Mouse (Mus musculus) embryo, embryonic 9.5 days (tissue): ENCODE measurements around the gene Il24.

ENCODE experiments used
- DNase-seq: peaks from one replicate; pipeline ENCODE4 v3.0.0-alpha.2; 2017; ENCODE audit errors: extremely low spot score

Il24 gene

DNA sequence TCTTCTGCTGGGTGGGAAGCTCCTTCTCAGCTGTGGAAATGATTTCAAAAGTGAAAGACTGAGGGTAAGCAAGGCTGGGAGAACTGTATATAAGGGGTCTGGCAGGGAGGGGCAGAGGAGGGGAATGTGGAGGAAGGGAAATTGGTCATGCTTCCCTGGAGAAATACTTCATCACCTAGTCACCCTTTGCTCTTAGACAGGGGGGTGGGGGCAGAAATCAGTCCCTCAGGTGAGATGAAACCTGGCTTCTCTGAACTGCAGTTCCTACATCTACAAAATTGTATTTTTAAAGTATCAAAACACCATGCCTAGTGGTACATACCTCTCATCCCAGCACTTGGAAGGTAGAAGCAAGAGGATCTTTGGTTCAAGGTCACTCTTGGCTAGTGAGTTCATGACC is at the start of gene Il24:
Gene Il24, minus strand, starts transcription at position 101 of the 400 bp plus-strand sequence.
- no peak for DNase-seq

DNA sequence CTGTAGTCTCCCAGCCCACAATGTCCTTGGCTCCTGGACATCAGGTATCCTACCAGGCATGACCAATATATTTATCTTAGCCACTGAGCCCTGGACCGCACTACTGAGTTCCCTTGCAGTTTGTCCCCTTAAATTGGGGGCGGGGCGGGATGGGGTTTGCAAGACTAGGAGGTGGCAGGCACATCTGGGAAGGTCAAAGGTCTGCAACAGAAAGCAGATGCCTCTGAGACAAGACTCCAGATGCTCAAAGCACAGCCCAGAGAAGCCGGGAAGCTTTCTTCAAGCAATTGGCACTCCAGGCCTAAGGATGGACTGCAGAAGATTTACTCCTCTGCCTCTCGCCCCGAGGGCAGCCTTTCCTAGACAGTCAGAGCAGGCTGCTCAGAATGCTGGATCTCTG is 49.1 kb upstream of the Il24 start:
- peak; percentile 70 for DNase-seq

DNA sequence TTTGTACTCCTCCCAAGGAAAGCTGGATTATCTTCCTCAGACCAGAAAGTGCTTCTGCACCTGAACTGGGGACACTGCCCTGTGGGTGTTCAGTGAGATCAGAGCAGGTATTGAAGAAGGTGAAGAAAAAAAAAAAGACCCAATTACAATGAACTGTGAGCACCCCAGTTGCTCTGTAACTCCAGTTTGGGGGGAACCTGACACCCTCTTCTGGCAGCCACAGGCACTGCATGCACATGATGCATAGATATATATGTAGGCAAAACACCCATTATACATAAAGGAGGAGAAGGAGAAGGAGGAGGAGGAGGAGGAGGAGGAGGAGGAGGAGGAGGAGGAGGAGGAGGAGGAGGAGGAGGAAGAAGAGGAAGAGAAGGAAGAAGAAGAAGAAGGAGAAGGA is 39.2 kb upstream of the Il24 start:
- DNase-seq: no peak

DNA sequence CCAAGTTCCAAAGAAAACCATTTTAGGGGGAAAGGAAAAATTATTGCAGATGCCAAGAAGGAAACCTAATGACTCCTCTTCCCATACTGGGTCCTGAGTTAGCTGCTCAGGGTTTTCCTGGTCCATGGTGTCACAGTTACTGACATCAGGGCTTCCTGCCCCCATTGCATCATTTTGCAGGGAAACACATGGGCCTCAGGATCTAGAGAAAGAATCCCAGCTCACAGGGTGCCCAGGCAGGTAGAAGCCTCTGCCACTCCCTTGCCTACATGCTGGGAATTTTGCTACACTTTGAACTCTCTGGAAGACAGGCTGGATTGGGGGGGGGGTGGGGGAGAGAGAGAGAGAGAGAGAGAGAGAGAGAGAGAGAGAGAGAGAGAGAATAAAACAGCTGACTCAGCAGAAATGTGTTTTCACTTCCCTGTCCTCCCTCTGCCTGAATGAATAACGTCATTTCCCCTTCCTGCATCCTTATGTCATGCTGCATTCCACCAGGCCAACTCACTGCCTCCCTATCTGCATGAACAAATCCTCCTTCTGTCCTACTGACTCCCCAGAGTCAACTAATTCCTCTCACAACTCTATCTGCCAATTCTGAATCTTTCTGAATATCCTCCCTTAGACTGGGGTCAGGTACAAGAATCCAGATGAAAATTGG is 31.2 kb upstream of the Il24 start:
- DNase-seq: no peak

DNA sequence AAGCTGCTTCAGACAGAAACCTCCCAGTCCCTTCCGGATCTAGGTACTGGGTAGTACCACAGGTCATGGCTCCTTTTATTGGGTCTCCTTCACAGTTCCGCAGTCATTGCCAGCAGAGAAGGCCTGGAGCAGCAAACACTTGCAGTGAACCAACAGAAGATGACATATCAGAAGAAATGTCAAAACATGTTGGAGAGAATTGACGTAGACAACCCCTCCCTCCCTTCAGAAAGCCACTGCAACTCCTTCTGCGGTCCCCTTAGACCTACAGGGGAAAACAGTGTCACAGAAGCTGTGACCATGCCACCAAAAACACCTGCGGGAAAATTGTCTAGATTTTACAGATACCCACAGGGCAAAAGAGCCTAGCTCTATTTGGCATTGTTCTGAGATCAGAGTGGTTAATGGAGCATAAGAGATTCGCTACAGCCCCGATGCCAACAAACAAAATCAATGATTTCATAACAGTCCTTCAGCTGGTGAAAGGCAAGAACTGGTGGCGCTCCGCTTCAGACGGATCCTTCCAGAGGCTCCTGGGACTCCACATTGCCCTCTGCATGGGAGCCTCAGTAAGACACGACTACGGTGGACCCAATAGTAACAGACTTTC is 24.3 kb upstream of the Il24 start, which contains the start of gene Il20:
Gene Il20, minus strand, starts transcription at position 51 of the 610 bp plus-strand sequence.
- no peak for DNase-seq

DNA sequence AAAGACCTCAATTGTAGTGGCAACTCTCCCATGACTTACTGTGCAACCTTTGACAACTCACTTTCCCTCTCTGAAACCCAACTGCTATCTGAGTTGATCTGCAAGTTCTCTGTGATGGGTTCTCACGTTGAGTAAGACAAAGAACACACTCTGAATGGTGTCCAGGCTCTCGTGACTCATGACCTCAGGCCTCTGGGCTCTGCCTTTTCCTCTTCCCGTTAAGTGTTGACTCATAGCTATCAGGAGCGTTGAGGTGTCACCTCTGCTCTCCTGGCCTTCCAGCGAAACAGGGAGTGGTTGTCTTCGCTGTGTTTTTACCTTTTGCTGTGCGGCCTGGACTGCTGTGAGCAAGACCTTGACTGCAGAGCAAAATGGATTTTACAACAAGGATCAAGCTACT is 15.3 kb upstream of the Il24 start:
- no peak for DNase-seq

DNA sequence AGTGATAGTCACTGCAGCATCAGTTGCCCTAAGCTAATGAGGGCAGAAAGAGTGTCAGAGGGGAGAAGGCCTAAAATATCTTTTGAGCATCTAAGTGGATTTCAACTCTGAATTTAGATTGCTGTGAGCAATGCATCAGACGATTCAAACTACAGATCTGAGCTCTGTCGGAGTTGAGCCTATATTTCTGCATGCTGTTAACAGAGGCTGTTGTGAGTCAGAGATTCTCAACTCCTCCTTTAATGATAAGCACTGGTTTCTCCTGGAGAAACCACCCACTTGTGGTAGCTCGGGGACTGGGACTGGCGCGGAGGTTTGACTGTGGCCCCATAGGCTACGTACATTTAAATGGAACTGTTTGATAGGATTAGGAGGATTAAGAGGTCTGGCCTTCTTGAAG is 7.2 kb upstream of the Il24 start:
- DNase-seq: no peak

DNA sequence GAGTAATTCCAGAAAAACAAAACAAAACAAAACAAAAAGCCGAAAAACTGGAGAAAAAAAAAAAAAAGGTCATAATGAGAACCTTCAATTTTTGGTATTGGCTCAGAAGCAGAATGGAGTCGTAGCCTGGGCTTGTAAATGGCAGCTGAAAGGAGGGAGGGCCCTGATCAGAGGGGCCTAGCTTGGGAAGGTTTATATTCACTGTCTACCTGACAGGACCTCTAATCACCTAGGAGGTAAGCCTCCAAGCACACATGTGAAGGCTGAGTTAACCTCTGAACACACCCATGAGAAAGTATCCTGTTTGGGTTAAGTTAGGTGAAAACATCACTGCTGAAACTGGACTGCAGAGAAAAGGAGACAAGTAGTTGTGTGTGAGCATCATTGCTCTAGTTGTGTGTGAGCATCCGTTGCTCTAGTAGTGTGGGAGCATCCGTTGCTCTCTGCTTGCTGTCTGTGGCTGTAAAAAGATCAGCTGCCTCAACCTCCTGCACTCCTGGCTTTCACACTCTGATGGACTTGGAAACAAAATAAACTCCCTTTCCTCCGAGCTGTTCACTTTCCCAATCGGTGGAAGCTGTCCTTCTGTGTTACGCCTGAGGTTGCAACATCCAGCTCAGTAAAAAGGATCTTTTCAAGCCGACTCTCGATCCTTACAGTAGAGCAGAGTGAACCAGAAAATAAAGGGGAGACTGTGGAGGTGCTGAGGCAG is 6.2 kb upstream of the Il24 start:
- DNase-seq: no peak

GRCm38 (mm10) chr1:130892446-130892845 is 5.2 kb upstream of the Il24 start:
- DNase-seq: no peak

- DNase-seq: no peak
Observed at GRCm38 (mm10) chr1:130883146-130883545, 4.1 kb downstream of the Il24 start.

GRCm38 (mm10) chr1:130879927-130880326 is 7.3 kb downstream of the Il24 start:
- no peak for DNase-seq

- DNase-seq: peak; percentile 43
Observed at GRCm38 (mm10) chr1:130877889-130878614, 9.2 kb downstream of the Il24 start.

DNA sequence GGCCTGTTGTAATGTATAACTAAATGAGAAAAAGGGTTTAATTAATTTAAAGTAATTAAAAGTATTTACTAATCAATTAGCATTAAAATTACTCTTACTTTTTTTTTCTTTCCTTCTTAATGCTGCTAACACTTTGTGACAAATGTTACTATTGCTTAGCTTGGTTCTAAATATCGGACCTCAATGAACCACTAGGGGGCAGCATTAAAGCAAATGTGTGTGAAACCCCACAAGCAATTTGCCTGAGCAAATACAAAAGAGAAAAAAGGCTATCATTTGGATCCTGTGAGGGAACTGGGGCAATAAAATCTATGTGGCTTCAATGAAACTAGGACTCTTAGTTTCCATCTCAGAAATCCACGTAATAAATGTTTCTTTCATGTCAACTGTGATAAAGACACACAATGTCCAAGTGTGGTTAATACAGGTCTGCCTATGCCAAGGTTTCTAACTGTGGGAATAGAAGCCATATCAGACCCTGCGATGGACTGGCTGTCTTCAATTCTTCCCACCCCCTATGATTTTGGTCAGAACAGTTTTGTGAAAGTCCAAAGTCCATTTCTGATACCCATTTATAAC is 10.2 kb downstream of the Il24 start:
- DNase-seq: peak; percentile 60

GRCm38 (mm10) chr1:130875910-130876309 is 11.3 kb downstream of the Il24 start:
- DNase-seq: no peak

- peak; percentile 48 for DNase-seq
Observed at GRCm38 (mm10) chr1:130875139-130875538, 12.1 kb downstream of the Il24 start.

DNA sequence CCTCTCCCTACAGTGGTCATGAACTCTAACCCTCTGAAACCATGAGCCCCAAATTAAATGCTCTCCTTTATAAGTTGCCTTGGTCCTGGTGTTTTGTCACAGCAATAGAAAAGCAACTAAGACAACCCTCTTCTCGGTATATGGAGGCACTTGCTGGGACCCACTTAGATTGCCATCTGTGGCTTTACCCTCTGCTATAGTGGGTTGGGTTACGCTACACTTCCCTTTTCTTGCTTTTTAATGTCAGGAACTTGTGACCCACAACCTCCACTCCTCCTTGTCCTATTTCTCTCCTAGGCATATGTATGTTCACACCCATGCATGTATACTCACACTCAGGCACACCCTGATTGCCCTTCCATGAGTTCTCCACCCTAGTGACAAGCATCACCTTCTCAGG is 14.3 kb downstream of the Il24 start:
- DNase-seq: no peak

GRCm38 (mm10) chr1:130865541-130866221 is 21.6 kb downstream of the Il24 start, which contains the start of gene Fcmr:
Fcmr (plus strand) TSS chr1:130865669.
- DNase-seq: no peak

- DNase-seq: no peak
Observed at GRCm38 (mm10) chr1:130864741-130865140, 22.5 kb downstream of the Il24 start.

DNA sequence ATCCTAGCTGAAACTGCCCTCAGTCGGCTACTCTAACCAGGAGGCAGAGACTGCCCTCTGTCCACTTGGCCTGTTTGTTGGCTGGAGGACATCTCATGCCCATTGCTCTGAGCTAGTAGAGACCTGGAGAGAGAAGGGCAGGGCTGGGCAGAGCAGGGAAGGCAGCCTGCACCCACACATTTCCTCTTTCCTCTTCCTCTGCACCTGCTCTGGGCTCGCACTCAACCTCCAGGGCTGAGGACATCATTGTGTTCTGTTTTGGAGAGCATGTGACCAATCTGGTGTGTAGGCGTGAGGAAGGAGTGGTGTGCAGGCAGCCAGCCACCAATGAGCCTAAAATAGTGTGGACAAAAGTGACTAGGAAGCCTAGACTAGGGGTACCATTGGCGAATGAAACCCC is 23.0 kb downstream of the Il24 start:
- DNase-seq: no peak

GRCm38 (mm10) chr1:130857456-130857855 is 29.8 kb downstream of the Il24 start:
- no peak for DNase-seq

GRCm38 (mm10) chr1:130855723-130856122 is 31.5 kb downstream of the Il24 start:
- no peak for DNase-seq
